Mouse (Mus musculus) heart, embryonic 15.5 days (tissue): ENCODE measurements around the gene Nr2e3. TPM values are rescaled to one million over a fixed set of nuclear protein-coding genes. Genes with fewer than 3 reads are reported as not detected.
"Not testable (repeated sequence)": the region's sequence is repeated elsewhere in the genome, so short reads cannot be mapped to it uniquely, and the experiment has no call there.

Experiments used
- ATAC-seq: fragments of 200-750 bp; cut with Nextera tagmentation; replicated peaks from 2 replicates; pipeline ENCODE4 v1.8.0; 2017; ENCODE audit warnings: low read depth, moderate TSS enrichment; ENCODE audit not compliant: insufficient number of reproducible peaks, insufficient read depth, low FRiP score
- H3K27ac ChIP-seq: fragments of 300-500 bp; sonication (generic); 2 replicates; pipeline ENCODE4 v1.5.1; 2015; ENCODE audit warnings: mild to moderate bottlenecking, inconsistent platforms
- H3K27me3 ChIP-seq: fragments of 300-500 bp; sonication (generic); 2 replicates; pipeline ENCODE4 v1.6.1; 2015; ENCODE audit warnings: inconsistent platforms
- H3K36me3 ChIP-seq: fragments of 300-500 bp; sonication (generic); 2 replicates; pipeline ENCODE4 v1.6.1; 2015; ENCODE audit warnings: mild to moderate bottlenecking, inconsistent platforms
- H3K4me1 ChIP-seq: fragments of 300-500 bp; sonication (generic); replicated peaks from 2 replicates; pipeline ENCODE4 v1.6.1; 2015; ENCODE audit warnings: inconsistent platforms
- H3K4me2 ChIP-seq: fragments of 300-500 bp; sonication (generic); 2 replicates; pipeline ENCODE4 v1.6.1; 2015; ENCODE audit warnings: inconsistent platforms, mild to moderate bottlenecking, moderate library complexity
- H3K4me3 ChIP-seq: fragments of 300-500 bp; sonication (generic); 2 replicates; pipeline ENCODE4 v1.5.1; 2015; ENCODE audit warnings: mild to moderate bottlenecking, inconsistent platforms
- H3K9ac ChIP-seq: fragments of 300-500 bp; sonication (generic); 2 replicates; pipeline ENCODE4 v1.6.1; 2015; ENCODE audit warnings: mild to moderate bottlenecking, inconsistent platforms
- H3K9me3 ChIP-seq: fragments of 300-500 bp; sonication (generic); replicated peaks from 2 replicates; pipeline ENCODE4 v1.6.1; 2016; ENCODE audit warnings: inconsistent platforms
- WGBS: fragments of 180-500 bp; shearing (Covaris S2); methylation state at CpG from one replicate; pipeline ENCODE4 v1.1.7; 2015; ENCODE audit warnings: mixed read lengths; 5-methylcytosine and 5-hydroxymethylcytosine counted together
- polyA plus RNA-seq: library from polyadenylated mRNA; unstranded; fragments of >200 nt; fragmentation: Nextera tagmentation; extraction: Ambion mirVana; gene quantifications from 2 replicates; pipeline ENCODE4 v1.2.1, GENCODE M21; 2015

The Nr2e3 gene
- polyA plus RNA-seq, 1 experiment from 2014 or later = not detected

- H3K9ac ChIP-seq = no peak overlapping the region
- H3K4me3 ChIP-seq = no peak overlapping the region
- H3K27me3 ChIP-seq = no peaks in the 10 kb centered on the region
- H3K27ac ChIP-seq = no peak overlapping the region
- no peak for ATAC-seq
- 38% methylated on average over 3 of the region's 3 CpGs for WGBS
- H3K9me3 ChIP-seq = no peaks in the 10 kb centered on the region
- H3K36me3 ChIP-seq = no peaks in the 10 kb centered on the region
- peaks cover 13% of the 10 kb centered on the region for H3K4me1 ChIP-seq
- H3K4me2 ChIP-seq = no peak overlapping the region
Measured at GRCm38 (mm10) chr9:59964367-59964766, 3.9 kb upstream of the Nr2e3 start.

- WGBS = 65% methylated on average over 14 of the region's 14 CpGs
- no peak for ATAC-seq
Measured at GRCm38 (mm10) chr9:59961201-59961955, 919 bp upstream of the Nr2e3 start.

GRCm38 (mm10) chr9:59959276-59959675 lies 1.2 kb downstream of the Nr2e3 start:
- H3K9ac ChIP-seq = no peak overlapping the region
- no peak overlapping the region for H3K27ac ChIP-seq
- no peaks in the 10 kb centered on the region for H3K27me3 ChIP-seq
- no peak overlapping the region for H3K4me2 ChIP-seq
- peaks cover 16% of the 10 kb centered on the region for H3K4me1 ChIP-seq
- H3K36me3 ChIP-seq = no peaks in the 10 kb centered on the region
- ATAC-seq = peak; percentile 68; the same call in 1 of the 2 replicates
- no peaks in the 10 kb centered on the region for H3K9me3 ChIP-seq
- no peak overlapping the region for H3K4me3 ChIP-seq
- 1% methylated on average over 8 of the region's 8 CpGs for WGBS

More at GRCm38 (mm10) chr9:59961201-59961955, 919 bp upstream of the Nr2e3 start:
- Histone ChIP-seq H3K9ac (no peak overlapping the region), H3K27me3 (no peaks in the 10 kb centered on the region), H3K4me1 (peaks cover 16% of the 10 kb centered on the region), H3K4me3 (no peak overlapping the region), H3K27ac (no peak overlapping the region), H3K9me3 (no peaks in the 10 kb centered on the region), H3K4me2 (no peak overlapping the region), H3K36me3 (no peaks in the 10 kb centered on the region)

- 79% methylated on average over 1 of the region's 1 CpGs for WGBS
- not testable (repeated sequence) for H3K4me3 ChIP-seq, H3K9ac ChIP-seq, H3K27me3 ChIP-seq, ATAC-seq, H3K36me3 ChIP-seq, H3K27ac ChIP-seq, H3K4me2 ChIP-seq, H3K9me3 ChIP-seq
- H3K4me1 ChIP-seq = peaks cover 15% of the 10 kb centered on the region
Measured at GRCm38 (mm10) chr9:59958115-59958514, 2.3 kb downstream of the Nr2e3 start.

- Histone ChIP-seq H3K4me1 (peaks cover 19% of the 10 kb centered on the region), H3K4me2 (peak overlapping the region; percentile 1; the same call in 1 of the 2 replicates), H3K27ac (no peak overlapping the region), H3K36me3 (no peaks in the 10 kb centered on the region), H3K27me3 (no peaks in the 10 kb centered on the region), H3K9me3 (no peaks in the 10 kb centered on the region), H3K9ac (no peak overlapping the region), H3K4me3 (no peak overlapping the region)
- WGBS = 45% methylated on average over 6 of the region's 6 CpGs
- no peak for ATAC-seq
Measured at GRCm38 (mm10) chr9:59956496-59956895, 4.0 kb downstream of the Nr2e3 start.

- H3K9me3 ChIP-seq = no peaks in the 10 kb centered on the region
- peaks cover 19% of the 10 kb centered on the region for H3K4me1 ChIP-seq
- peak overlapping the region; percentile 29; the same call in 1 of the 2 replicates for H3K4me2 ChIP-seq
- H3K4me3 ChIP-seq = no peak overlapping the region
- H3K27ac ChIP-seq = peak overlapping the region; percentile 70
- no peak overlapping the region for H3K9ac ChIP-seq
- H3K36me3 ChIP-seq = no peaks in the 10 kb centered on the region
- no peaks in the 10 kb centered on the region for H3K27me3 ChIP-seq
- 33% methylated on average over 6 of the region's 6 CpGs for WGBS
- peak; percentile 54 for ATAC-seq
Measured at GRCm38 (mm10) chr9:59955692-59956091, 4.8 kb downstream of the Nr2e3 start.

GRCm38 (mm10) chr9:59955199-59955598 lies 5.3 kb downstream of the Nr2e3 start:
- Histone ChIP-seq H3K4me1 (peaks cover 19% of the 10 kb centered on the region), H3K9ac (no peak overlapping the region), H3K4me2 (no peak overlapping the region), H3K4me3 (no peak overlapping the region), H3K27ac (peak overlapping the region; percentile 70), H3K27me3 (no peaks in the 10 kb centered on the region), H3K36me3 (no peaks in the 10 kb centered on the region), H3K9me3 (no peaks in the 10 kb centered on the region)
- ATAC-seq = no peak
- WGBS = 43% methylated on average over 3 of the region's 3 CpGs

GRCm38 (mm10) chr9:59953556-59953955 lies 6.9 kb downstream of the Nr2e3 start:
- Histone ChIP-seq H3K27ac (no peak overlapping the region), H3K9me3 (no peaks in the 10 kb centered on the region), H3K36me3 (no peaks in the 10 kb centered on the region), H3K27me3 (no peaks in the 10 kb centered on the region), H3K4me2 (no peak overlapping the region), H3K4me3 (no peak overlapping the region), H3K4me1 (peaks cover 19% of the 10 kb centered on the region), H3K9ac (no peak overlapping the region)
- 82% methylated on average over 7 of the region's 7 CpGs for WGBS
- no peak for ATAC-seq

GRCm38 (mm10) chr9:59952515-59953070 lies 7.9 kb downstream of the Nr2e3 start:
- Histone ChIP-seq H3K27ac (no peak overlapping the region), H3K4me1 (peaks cover 19% of the 10 kb centered on the region), H3K9me3 (no peaks in the 10 kb centered on the region), H3K36me3 (no peaks in the 10 kb centered on the region), H3K9ac (no peak overlapping the region), H3K4me3 (no peak overlapping the region), H3K27me3 (no peaks in the 10 kb centered on the region), H3K4me2 (no peak overlapping the region)
- ATAC-seq = no peak
- WGBS = 38% methylated on average over 8 of the region's 8 CpGs

GRCm38 (mm10) chr9:59951943-59952342 lies 8.5 kb downstream of the Nr2e3 start:
- Histone ChIP-seq H3K27me3 (no peaks in the 10 kb centered on the region), H3K9ac (no peak overlapping the region), H3K9me3 (no peaks in the 10 kb centered on the region), H3K27ac (no peak overlapping the region), H3K4me2 (no peak overlapping the region), H3K4me3 (no peak overlapping the region), H3K4me1 (peaks cover 19% of the 10 kb centered on the region), H3K36me3 (no peaks in the 10 kb centered on the region)
- WGBS = 71% methylated on average over 4 of the region's 4 CpGs
- no peak for ATAC-seq

GRCm38 (mm10) chr9:59951001-59951750 lies 9.3 kb downstream of the Nr2e3 start:
- Histone ChIP-seq H3K27me3 (no peaks in the 10 kb centered on the region), H3K36me3 (no peaks in the 10 kb centered on the region), H3K4me1 (peaks cover 16% of the 10 kb centered on the region), H3K4me2 (no peak overlapping the region), H3K4me3 (no peak overlapping the region), H3K9ac (no peak overlapping the region), H3K9me3 (no peaks in the 10 kb centered on the region), H3K27ac (no peak overlapping the region)
- no peak for ATAC-seq
- 85% methylated on average over 9 of the region's 9 CpGs for WGBS
